Mouse (Mus musculus): ENCODE results near the gene Sdc1. TPM values are rescaled to one million over a fixed set of nuclear protein-coding genes. Genes with fewer than 3 reads are reported as not detected.
A peak's percentile ranks its signal among the peaks of the same experiment; 100 is the strongest.

Sdc1 gene
- polyA plus RNA-seq, 2 experiments = 15.8 to 16.8 TPM

DNA sequence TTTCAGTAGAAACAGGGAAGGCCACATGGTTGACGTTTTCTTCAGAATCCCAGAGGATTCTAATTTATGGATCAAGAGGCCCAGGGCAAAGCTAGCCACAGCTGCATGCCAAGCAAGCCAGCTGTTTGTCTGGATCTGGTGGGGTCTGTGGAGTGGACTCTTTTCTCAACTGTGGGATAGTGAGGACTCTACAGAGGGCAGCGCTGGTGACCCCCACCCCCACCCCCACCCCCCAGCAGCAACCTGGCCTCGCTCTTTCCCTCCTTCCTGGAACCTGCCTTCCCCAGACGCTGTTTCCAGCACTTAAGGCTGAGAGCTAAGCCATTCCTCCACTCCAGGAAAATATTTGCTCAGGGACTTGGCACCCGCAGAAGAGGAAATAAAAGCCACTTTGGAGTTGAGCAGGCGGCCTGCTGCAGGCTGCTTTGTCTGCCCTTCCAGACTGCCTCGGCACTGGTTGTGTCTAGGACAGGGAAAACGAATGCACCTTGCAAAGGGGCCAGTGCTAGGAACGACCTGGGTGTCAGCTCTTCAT lies 27.4 kb downstream of the Sdc1 start:
- Histone ChIP-seq H3K36me3 (replicated peaks; ENCODE audit: control insufficient read depth, insufficient read depth, low read depth) (no peaks in the 10 kb centered on the region), H3K27ac (no peak overlapping the region), H3K27me3 (ENCODE audit: control insufficient read depth, insufficient read depth, low read length) (no peaks in the 10 kb centered on the region), H3K4me2 (ENCODE audit: low read depth) (no peak overlapping the region), H3K9ac (replicated peaks) (no peak overlapping the region), H3K9me3 (ENCODE audit: control insufficient read depth, low read length) (no peaks in the 10 kb centered on the region), H3K4me1 (replicated peaks; ENCODE audit: control insufficient read depth in 2 of 2, insufficient read depth in 2 of 2, low read length in 1 of 2) (no peaks in the 10 kb centered on the region; a peak in 1 of 4 replicates), H3K4me3 (ENCODE audit: insufficient read depth in 1 of 2, low read depth in 2 of 2, low read length in 2 of 2) (no peak overlapping the region)
- TF ChIP-seq EP300 (IDR thresholded peaks at IDR 0.05; ENCODE audit: low read depth) (no peak), CTCF (IDR thresholded peaks at IDR 0.05; ENCODE audit: low read depth) (no peak)
- no peak for ATAC-seq (ENCODE audit: insufficient read depth)
- 40% methylated on average over 9 of the region's 9 CpGs for WGBS (ENCODE audit: insufficient replicate concordance)
- no peak for DNase-seq (ENCODE audit: low read depth in 3 of 3, low spot score in 3 of 3)

DNA sequence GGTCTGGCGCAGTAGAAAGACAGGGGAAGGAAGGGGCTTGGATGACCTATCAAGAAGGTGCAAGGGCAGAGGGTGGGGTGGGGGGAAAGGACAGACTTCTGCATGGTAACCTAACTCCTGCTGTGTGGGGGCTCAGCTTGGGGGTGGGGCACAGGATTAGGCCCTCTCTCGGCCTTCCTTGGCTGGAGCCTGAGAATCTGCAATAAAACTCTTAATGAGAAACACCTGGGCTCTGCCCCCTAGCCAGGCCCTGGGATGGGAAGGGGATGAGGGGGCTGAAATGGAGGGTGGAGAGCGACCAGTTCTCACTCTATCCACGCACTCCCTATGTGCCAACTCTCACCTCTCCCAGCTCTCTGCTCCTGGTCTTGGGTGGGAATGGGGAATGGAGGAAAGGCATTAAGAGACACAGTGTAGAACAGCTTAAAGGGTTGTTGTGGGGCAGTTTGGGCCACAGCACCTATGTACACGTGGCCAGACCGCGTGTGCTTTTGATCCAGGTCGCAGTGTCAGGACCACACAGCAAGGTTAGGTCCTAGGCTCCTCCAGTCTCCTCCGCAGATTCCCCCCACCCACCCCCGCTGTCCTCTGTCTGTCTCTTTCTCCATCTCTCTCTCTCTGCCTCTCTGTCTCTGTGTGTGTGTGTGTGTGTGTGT lies 32.4 kb downstream of the Sdc1 start:
- DNase-seq (ENCODE audit: low read depth in 3 of 3, low spot score in 3 of 3) = no peak
- Histone ChIP-seq H3K27ac (no peak overlapping the region), H3K27me3 (ENCODE audit: control insufficient read depth, insufficient read depth, low read length) (no peaks in the 10 kb centered on the region), H3K4me2 (ENCODE audit: low read depth) (no peak overlapping the region), H3K36me3 (replicated peaks; ENCODE audit: control insufficient read depth, insufficient read depth, low read depth) (no peaks in the 10 kb centered on the region), H3K4me1 (replicated peaks; ENCODE audit: control insufficient read depth in 2 of 2, insufficient read depth in 2 of 2, low read length in 1 of 2) (no peaks in the 10 kb centered on the region), H3K4me3 (ENCODE audit: insufficient read depth in 1 of 2, low read depth in 2 of 2, low read length in 2 of 2) (no peak overlapping the region), H3K9me3 (ENCODE audit: control insufficient read depth, low read length) (no peaks in the 10 kb centered on the region), H3K9ac (replicated peaks) (no peak overlapping the region)
- TF ChIP-seq EP300 (IDR thresholded peaks at IDR 0.05; ENCODE audit: low read depth) (no peak), CTCF (IDR thresholded peaks at IDR 0.05; ENCODE audit: low read depth) (no peak)
- ATAC-seq (ENCODE audit: insufficient read depth) = no peak
- 60% methylated on average over 10 of the region's 10 CpGs for WGBS (ENCODE audit: insufficient replicate concordance)

DNA sequence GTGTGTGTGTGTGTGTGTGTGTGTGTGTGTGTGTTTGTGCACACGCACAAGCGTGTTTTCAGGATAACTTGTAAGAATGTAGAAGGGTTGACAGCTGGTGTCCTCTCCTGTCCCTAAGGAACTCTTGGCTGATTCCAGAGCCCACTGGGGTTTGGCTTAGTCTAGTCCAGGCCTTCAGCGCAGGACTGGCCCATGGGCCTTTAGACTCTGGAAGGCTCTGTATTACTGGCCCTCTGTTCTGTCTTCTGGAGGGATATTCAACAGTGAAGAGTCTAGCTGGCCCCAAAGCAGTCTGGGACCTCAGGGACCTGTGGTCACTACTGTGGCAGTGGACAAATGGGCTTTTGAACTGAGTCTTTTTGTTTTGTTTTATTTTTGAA lies 32.9 kb downstream of the Sdc1 start:
- no peaks in the 10 kb centered on the region; a peak in 1 of 4 replicates for H3K4me1 ChIP-seq (replicated peaks; ENCODE audit: control insufficient read depth in 2 of 2, insufficient read depth in 2 of 2, low read length in 1 of 2)
- no peak for DNase-seq (ENCODE audit: low read depth in 3 of 3, low spot score in 3 of 3)
- no peak overlapping the region for H3K4me3 ChIP-seq (ENCODE audit: insufficient read depth in 1 of 2, low read depth in 2 of 2, low read length in 2 of 2)
- H3K27ac ChIP-seq = no peak overlapping the region
- TF ChIP-seq EP300 (IDR thresholded peaks at IDR 0.05; ENCODE audit: low read depth) = no peak
- no peaks in the 10 kb centered on the region for H3K9me3 ChIP-seq (ENCODE audit: control insufficient read depth, low read length)
- ATAC-seq (ENCODE audit: insufficient read depth) = no peak
- H3K36me3 ChIP-seq (replicated peaks; ENCODE audit: control insufficient read depth, insufficient read depth, low read depth) = no peaks in the 10 kb centered on the region
- no peak overlapping the region for H3K4me2 ChIP-seq (ENCODE audit: low read depth)
- H3K27me3 ChIP-seq (ENCODE audit: control insufficient read depth, insufficient read depth, low read length) = no peaks in the 10 kb centered on the region
- no peak overlapping the region for H3K9ac ChIP-seq (replicated peaks)
- 73% methylated on average over 3 of the region's 3 CpGs for WGBS (ENCODE audit: insufficient replicate concordance)

DNA sequence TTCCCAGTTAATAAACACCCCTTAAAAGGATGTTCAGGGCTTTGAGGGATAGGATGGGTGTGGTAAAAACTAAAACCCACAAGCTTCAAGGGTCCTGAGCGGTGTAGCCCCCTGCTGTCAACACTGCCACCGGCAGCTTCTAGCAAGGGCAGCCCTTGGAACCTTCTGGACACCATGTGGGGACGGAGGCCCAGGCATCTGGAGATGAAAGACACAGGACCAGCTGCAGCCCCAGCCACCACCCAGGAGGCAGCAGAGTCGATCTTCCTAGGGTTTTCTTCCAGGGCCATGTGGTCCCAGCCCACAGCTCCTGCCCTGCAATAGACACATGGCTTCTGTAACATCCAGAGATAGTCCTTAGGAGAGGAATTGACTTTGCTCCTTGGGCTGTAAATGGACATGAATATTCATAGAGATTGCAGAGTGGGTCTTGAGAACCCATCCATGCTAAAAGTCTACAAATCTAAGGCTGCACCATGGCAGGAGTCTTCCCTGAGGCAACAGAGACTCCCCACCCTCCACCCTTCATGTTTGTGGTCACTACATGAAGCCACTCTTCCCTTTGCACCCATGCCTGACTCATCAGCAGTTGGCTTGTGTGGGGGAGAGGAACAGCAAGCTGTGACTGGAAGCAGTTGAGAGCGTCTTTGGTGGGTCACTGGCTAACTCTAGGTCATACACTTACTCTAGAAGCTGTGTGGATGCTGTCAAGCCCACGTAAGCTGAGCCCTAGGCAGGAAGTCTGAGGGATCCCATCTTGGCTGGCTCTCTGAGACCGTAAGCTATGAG lies 34.0 kb downstream of the Sdc1 start:
- Histone ChIP-seq H3K4me3 (ENCODE audit: insufficient read depth in 1 of 2, low read depth in 2 of 2, low read length in 2 of 2) (no peak overlapping the region), H3K9ac (replicated peaks) (no peak overlapping the region), H3K4me1 (replicated peaks; ENCODE audit: control insufficient read depth in 2 of 2, insufficient read depth in 2 of 2, low read length in 1 of 2) (no peaks in the 10 kb centered on the region; a peak in 1 of 4 replicates), H3K27ac (no peak overlapping the region), H3K9me3 (ENCODE audit: control insufficient read depth, low read length) (no peaks in the 10 kb centered on the region), H3K36me3 (replicated peaks; ENCODE audit: control insufficient read depth, insufficient read depth, low read depth) (no peaks in the 10 kb centered on the region), H3K27me3 (ENCODE audit: control insufficient read depth, insufficient read depth, low read length) (no peaks in the 10 kb centered on the region), H3K4me2 (ENCODE audit: low read depth) (no peak overlapping the region)
- TF ChIP-seq CTCF (IDR thresholded peaks at IDR 0.05; ENCODE audit: low read depth) (no peak), EP300 (IDR thresholded peaks at IDR 0.05; ENCODE audit: low read depth) (no peak)
- no peak for DNase-seq (ENCODE audit: low read depth in 3 of 3, low spot score in 3 of 3)
- 51% methylated on average over 7 of the region's 7 CpGs for WGBS (ENCODE audit: insufficient replicate concordance)
- ATAC-seq (ENCODE audit: insufficient read depth) = no peak

DNA sequence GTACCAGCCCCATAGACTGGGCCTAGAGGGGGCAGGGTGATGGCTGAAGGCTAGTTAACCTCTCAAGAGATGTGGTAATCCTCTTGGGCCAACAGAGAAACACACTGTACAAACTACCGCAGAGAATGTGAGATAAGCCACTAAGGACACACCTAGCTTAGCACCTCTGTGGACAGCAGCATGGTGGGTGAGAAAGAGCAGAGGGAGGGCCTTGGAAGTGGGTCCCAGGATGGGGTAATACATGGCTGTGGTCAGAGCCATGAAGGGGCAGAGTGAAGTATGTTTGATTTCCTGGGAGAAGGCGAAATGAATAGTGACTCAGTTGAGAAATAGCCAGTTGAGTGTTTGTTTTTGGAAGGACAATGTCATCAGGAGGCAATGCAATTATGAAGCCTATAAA lies 38.0 kb downstream of the Sdc1 start:
- H3K27ac ChIP-seq = no peak overlapping the region
- H3K27me3 ChIP-seq (ENCODE audit: control insufficient read depth, insufficient read depth, low read length) = no peaks in the 10 kb centered on the region
- ATAC-seq (ENCODE audit: insufficient read depth) (0 out of 2 replicates have a peak, but pooled peaks have one; percentile 25), DNase-seq (ENCODE audit: low read depth in 3 of 3, low spot score in 3 of 3) (no peak)
- H3K36me3 ChIP-seq (replicated peaks; ENCODE audit: control insufficient read depth, insufficient read depth, low read depth) = no peaks in the 10 kb centered on the region
- no peak overlapping the region for H3K4me3 ChIP-seq (ENCODE audit: insufficient read depth in 1 of 2, low read depth in 2 of 2, low read length in 2 of 2)
- whole genome bisulfite sequencing (ENCODE audit: insufficient replicate concordance) = 35% methylated on average over 2 of the region's 2 CpGs
- no peak overlapping the region for H3K4me2 ChIP-seq (ENCODE audit: low read depth)
- no peak overlapping the region for H3K9ac ChIP-seq (replicated peaks)
- no peaks in the 10 kb centered on the region for H3K9me3 ChIP-seq (ENCODE audit: control insufficient read depth, low read length)
- TF ChIP-seq CTCF (IDR thresholded peaks at IDR 0.05; ENCODE audit: low read depth) = no peak
- TF ChIP-seq EP300 (IDR thresholded peaks at IDR 0.05; ENCODE audit: low read depth) = no peak
- peaks cover 0 to 5% of the 10 kb centered on the region in 2 experiments; a peak in 1 of 4 replicates for H3K4me1 ChIP-seq (replicated peaks; ENCODE audit: control insufficient read depth in 2 of 2, insufficient read depth in 2 of 2, low read length in 1 of 2)
